ENCODE assay signal across 9 mouse cellular contexts in the genomic region with DNA sequence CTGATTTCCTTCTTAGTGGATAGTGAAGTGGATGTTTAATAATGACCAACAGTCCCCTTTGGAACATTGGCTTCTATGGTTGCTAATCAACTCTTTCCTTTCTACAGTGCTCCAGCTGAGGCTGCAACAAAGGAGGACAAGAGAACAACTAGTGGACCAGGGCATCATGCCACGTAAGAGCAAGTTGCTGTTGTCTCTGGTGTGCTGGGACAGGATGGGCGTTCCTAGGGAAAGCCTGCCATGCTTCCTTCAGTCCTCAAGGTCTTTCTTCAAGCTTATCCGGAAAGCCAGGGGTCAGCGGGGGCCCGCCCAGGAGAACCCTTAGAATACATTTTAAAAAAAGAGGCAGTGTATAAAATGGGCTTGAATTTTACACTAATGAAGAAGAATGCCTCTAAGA.
DNase-seq lines count a peak whose midpoint lies in the region; ATAC-seq and TF ChIP-seq lines count a peak whose summit lies in the region.
"Had no signal": no experiment of that assay in that cellular context is flagged by ENCODE, and none has a peak within 500 bp of the region (broad histone marks: within the 10 kb centered on the region; RNA-seq: fewer than 3 reads in every experiment).

No protein-coding gene starts in this region.

- ATAC-seq in stomach, postnatal 0 days (ENCODE audit: low FRiP score, low TSS enrichment) = peak; percentile 51; the same call in 1 of the 2 replicates
- ATAC-seq: liver, embryonic 12.5 days had no signal

- WGBS in lung, adult 2 months = 66% methylated on average over 5 of the region's 5 CpGs
- WGBS in stomach, postnatal 0 days = 80% methylated on average over 5 of the region's 5 CpGs

- peak overlapping the region; percentile 20; the same call in 1 of the 2 replicates for H3K27ac ChIP-seq in stomach, postnatal 0 days (replicated peaks)
- H3K27ac ChIP-seq: liver, embryonic 12.5 days had no signal

- TF ChIP-seq POLR2A in lung, adult 2 months (IDR thresholded peaks at IDR 0.05; ENCODE audit: borderline replicate concordance, extremely low read depth, low read depth, low read length) = no peak

- H3K36me3 ChIP-seq in stomach, postnatal 0 days (ENCODE audit: control insufficient read depth, insufficient read depth, low read length) = no peaks in the 10 kb centered on the region
- H3K36me3 ChIP-seq: liver, embryonic 12.5 days had no signal

- no peak overlapping the region for H3K9ac ChIP-seq in stomach, postnatal 0 days (ENCODE audit: low read length)
- H3K9ac ChIP-seq: liver, embryonic 12.5 days had no signal

- H3K9me3 ChIP-seq in stomach, postnatal 0 days (ENCODE audit: control insufficient read depth, low read length) = no peaks in the 10 kb centered on the region
- H3K9me3 ChIP-seq: liver, embryonic 12.5 days had no signal

- DNase-seq in adrenal gland, adult (ENCODE audit: inconsistent age in 2 of 2, low spot score in 1 of 2) = peak; percentile 44 to 69
- no peak for DNase-seq in adrenal gland, postnatal 4 days (ENCODE audit: low spot score in 2 of 2)
- peak; percentile 72 to 78 for DNase-seq in lung, adult 18-20 months
- DNase-seq in lung, adult 2 months = no peak
- DNase-seq in kidney, postnatal 14 days = peak; percentile 68
- no peak for DNase-seq in stomach, postnatal 0 days (ENCODE audit: low spot score)
- no peak for DNase-seq in spleen, postnatal 14 days (ENCODE audit: low spot score in 2 of 2)
- no peak for DNase-seq in thymus, postnatal 4 days

- H3K4me2 ChIP-seq in stomach, postnatal 0 days (replicated peaks; ENCODE audit: low read depth) = no peak overlapping the region
- H3K4me2 ChIP-seq: liver, embryonic 12.5 days had no signal

- no peak overlapping the region for H3K4me3 ChIP-seq in lung, adult 2 months (replicated peaks; ENCODE audit: extremely low read depth, low read depth, low read length)
- H3K4me3 ChIP-seq in stomach, postnatal 0 days (ENCODE audit: low read depth, low read length) = no peak overlapping the region
- H3K4me3 ChIP-seq: liver, embryonic 12.5 days had no signal

- H3K27me3 ChIP-seq in stomach, postnatal 0 days (ENCODE audit: control insufficient read depth, insufficient read depth, low read length) = no peaks in the 10 kb centered on the region
- H3K27me3 ChIP-seq: liver, embryonic 12.5 days had no signal

- H3K4me1 ChIP-seq in lung, adult 2 months (ENCODE audit: control insufficient read depth, insufficient read depth, low read length) = peaks cover 10% of the 10 kb centered on the region
- H3K4me1 ChIP-seq in stomach, postnatal 0 days (replicated peaks; ENCODE audit: control insufficient read depth, insufficient read depth) = no peaks in the 10 kb centered on the region
- H3K4me1 ChIP-seq: liver, embryonic 12.5 days had no signal

- no peak for TF ChIP-seq EP300 in stomach, postnatal 0 days (optimal IDR thresholded peaks at IDR 0.05)

- TF ChIP-seq CTCF in lung, adult 2 months (IDR thresholded peaks at IDR 0.05; ENCODE audit: insufficient read depth, low read length) = no peak
- TF ChIP-seq CTCF in stomach, postnatal 0 days (IDR thresholded peaks at IDR 0.05; ENCODE audit: low read depth) = no peak

Comparison
In these comparisons a context has a peak if more than half of its experiments do, and no peak if none do; other contexts are left out.
1. DNase-seq: peak in adrenal gland, adult (2 of 2), lung, adult 18-20 months (2 of 2) and kidney, postnatal 14 days (single experiment); none in adrenal gland, postnatal 4 days (0 of 2), lung, adult 2 months (single experiment), stomach, postnatal 0 days (single experiment), spleen, postnatal 14 days (0 of 2) and thymus, postnatal 4 days (single experiment).